Mouse (Mus musculus) kidney, embryonic 16.5 days (tissue): ENCODE measurements around the gene Tmem39a. TPM values are rescaled to one million over a fixed set of nuclear protein-coding genes. Genes with fewer than 3 reads are reported as not detected.

Experiments used
- ATAC-seq: fragments of 200-750 bp; cut with Nextera tagmentation; 2 replicates; pipeline ENCODE4 v1.8.0; 2017; ENCODE audit warnings: moderate TSS enrichment; ENCODE audit not compliant: low FRiP score, low TSS enrichment
- H3K27ac ChIP-seq: fragments of 300-500 bp; sonication (generic); 2 replicates; pipeline ENCODE4 v1.5.1; 2014; ENCODE audit warnings: low read length
- H3K27me3 ChIP-seq: fragments of 300-500 bp; sonication (generic); 2 replicates; pipeline ENCODE4 v1.6.1; 2014; ENCODE audit warnings: low read length, control low read depth, mixed read lengths; ENCODE audit not compliant: insufficient read depth
- H3K36me3 ChIP-seq: fragments of 300-500 bp; sonication (generic); 2 replicates; pipeline ENCODE4 v1.6.1; 2014; ENCODE audit warnings: low read length, control low read depth, mixed read lengths; ENCODE audit not compliant: insufficient read depth
- H3K4me1 ChIP-seq: fragments of 300-500 bp; sonication (generic); 2 replicates; pipeline ENCODE4 v1.6.1; 2014; ENCODE audit warnings: low read length, control low read depth, mixed read lengths; ENCODE audit not compliant: insufficient read depth
- H3K4me2 ChIP-seq: fragments of 300-500 bp; sonication (generic); replicated peaks from 2 replicates; pipeline ENCODE4 v1.6.1; 2014; ENCODE audit warnings: low read depth, low read length
- H3K4me3 ChIP-seq: fragments of 300-500 bp; sonication (generic); 2 replicates; pipeline ENCODE4 v1.5.1; 2014; ENCODE audit warnings: mild to moderate bottlenecking, low read length
- H3K9ac ChIP-seq: fragments of 300-500 bp; sonication (generic); replicated peaks from 2 replicates; pipeline ENCODE4 v1.6.1; 2014; ENCODE audit warnings: low read length
- H3K9me3 ChIP-seq: fragments of 300-500 bp; sonication (generic); 2 replicates; pipeline ENCODE4 v1.6.1; 2016; ENCODE audit warnings: low read length, control low read depth
- WGBS: fragments of 180-500 bp; shearing (Covaris S2); extraction: QIAGEN DNeasy Blood & Tissue Kit; methylation state at CpG from one replicate; pipeline ENCODE4 v1.1.7; 2014; 5-methylcytosine and 5-hydroxymethylcytosine counted together
- polyA plus RNA-seq: library from polyadenylated mRNA; unstranded; fragments of >200 nt; fragmentation: Nextera tagmentation; extraction: Ambion mirVana; gene quantifications from 2 replicates; pipeline ENCODE4 v1.2.1, GENCODE M21; 2015

Tmem39a gene
- 133 and 139 TPM in 2 replicates for polyA plus RNA-seq

GRCm38 (mm10) chr16:38558221-38558748 lies at the start of gene Tmem39a:
TSS of gene Tmem39a (plus strand) at chr16:38558698.
- H3K4me2 ChIP-seq = no peak within 1 kb of the TSS

DNA sequence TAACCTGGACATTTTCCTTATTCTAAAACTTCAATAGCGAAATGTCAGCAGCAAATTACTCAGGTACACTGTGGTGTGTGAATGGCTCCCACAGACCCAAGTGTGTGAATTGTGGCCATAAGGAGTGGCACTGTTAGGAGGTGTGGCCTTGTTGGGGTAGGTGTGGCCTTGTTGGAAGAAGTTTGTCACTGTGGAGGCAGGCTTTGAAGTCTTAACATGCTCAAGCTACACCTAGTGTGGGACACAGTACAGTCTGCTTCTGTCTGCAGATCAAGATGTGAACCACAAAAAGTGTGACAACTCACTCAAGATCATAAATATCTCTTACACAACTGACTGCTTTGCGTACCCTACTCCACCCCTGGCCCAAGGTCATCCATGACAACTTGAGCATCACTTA lies 47.7 kb upstream of the Tmem39a start:
- Histone ChIP-seq H3K4me3 (no peak overlapping the region), H3K36me3 (peaks cover 29% of the 10 kb centered on the region), H3K27ac (no peak overlapping the region), H3K9ac (no peak overlapping the region), H3K4me1 (no peaks in the 10 kb centered on the region), H3K9me3 (no peaks in the 10 kb centered on the region), H3K4me2 (no peak overlapping the region), H3K27me3 (no peaks in the 10 kb centered on the region)
- ATAC-seq = no peak
- 89% methylated on average over 2 of the region's 2 CpGs for WGBS

More at GRCm38 (mm10) chr16:38558221-38558748, at the start of gene Tmem39a:
- no peak for ATAC-seq
- Histone ChIP-seq H3K36me3 (no peaks in the 10 kb centered on the region), H3K9ac (no peak within 1 kb of the TSS), H3K27ac (no peak within 1 kb of the TSS), H3K4me1 (no peaks in the 10 kb centered on the region), H3K27me3 (peaks cover 14% of the 10 kb centered on the region), H3K9me3 (no peaks in the 10 kb centered on the region), H3K4me3 (no peak within 1 kb of the TSS)
- WGBS = 83% methylated on average over 3 of the region's 3 CpGs

GRCm38 (mm10) chr16:38519140-38519539 lies 39.4 kb upstream of the Tmem39a start:
- no peak for ATAC-seq
- 94% methylated on average over 2 of the region's 2 CpGs for WGBS
- Histone ChIP-seq H3K4me3 (no peak overlapping the region), H3K27me3 (no peaks in the 10 kb centered on the region), H3K4me1 (peaks cover 8% of the 10 kb centered on the region; the same call in 1 of the 2 replicates), H3K36me3 (peaks cover 21% of the 10 kb centered on the region; the same call in 1 of the 2 replicates), H3K27ac (no peak overlapping the region), H3K9me3 (no peaks in the 10 kb centered on the region), H3K9ac (no peak overlapping the region), H3K4me2 (no peak overlapping the region)

- Histone ChIP-seq H3K36me3 (peaks cover 30% of the 10 kb centered on the region), H3K27me3 (no peaks in the 10 kb centered on the region), H3K4me1 (peaks cover 8% of the 10 kb centered on the region; the same call in 1 of the 2 replicates), H3K4me3 (peak overlapping the region; percentile 98), H3K27ac (no peak overlapping the region), H3K9ac (peak overlapping the region; percentile 57), H3K4me2 (peak overlapping the region; percentile 65), H3K9me3 (no peaks in the 10 kb centered on the region)
- ATAC-seq = no peak
- WGBS = 28% methylated on average over 8 of the region's 8 CpGs
Measured at GRCm38 (mm10) chr16:38521211-38521987, 37.1 kb upstream of the Tmem39a start.

- H3K4me2 ChIP-seq = peak within 1 kb of the TSS; percentile 65
- H3K27ac ChIP-seq = peak within 1 kb of the TSS; percentile 98
- H3K27me3 ChIP-seq = no peaks in the 10 kb centered on the region
- ATAC-seq = peak; percentile 100
- H3K9me3 ChIP-seq = no peaks in the 10 kb centered on the region
- WGBS = under 1% methylated on average over 71 of the region's 73 CpGs
- peaks cover 8% of the 10 kb centered on the region; the same call in 1 of the 2 replicates for H3K4me1 ChIP-seq
- peaks cover 32% of the 10 kb centered on the region for H3K36me3 ChIP-seq
- H3K9ac ChIP-seq = peak within 1 kb of the TSS; percentile 96
- peak within 1 kb of the TSS; percentile 98 for H3K4me3 ChIP-seq
Measured at GRCm38 (mm10) chr16:38522129-38523084, 36.1 kb upstream of the Tmem39a start, which contains the start of gene Timmdc1. TSS of gene Timmdc1 (minus strand) at chr16:38522663.

DNA sequence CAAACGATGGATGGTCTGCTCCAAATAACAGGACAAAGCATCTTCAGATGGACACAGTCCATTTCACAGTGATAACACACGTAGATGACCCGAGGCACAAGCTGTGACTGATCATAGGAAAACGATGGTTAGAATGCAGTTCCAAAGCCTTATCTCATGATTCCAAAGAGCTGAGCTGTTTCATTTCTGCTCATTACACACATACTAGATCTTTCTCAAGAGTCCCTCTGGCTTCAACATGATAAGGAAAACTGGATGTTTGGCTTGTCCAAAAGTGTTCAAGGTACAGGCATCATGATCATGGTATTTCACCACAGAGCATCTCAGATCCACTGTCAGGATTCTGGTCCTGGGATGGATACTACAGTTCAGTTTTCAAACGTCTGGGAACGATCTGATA lies 32.2 kb upstream of the Tmem39a start:
- Histone ChIP-seq H3K4me3 (no peak overlapping the region), H3K4me1 (peaks cover 8% of the 10 kb centered on the region; the same call in 1 of the 2 replicates), H3K27ac (no peak overlapping the region), H3K9me3 (no peaks in the 10 kb centered on the region), H3K4me2 (no peak overlapping the region), H3K9ac (no peak overlapping the region), H3K36me3 (peaks cover 53% of the 10 kb centered on the region), H3K27me3 (no peaks in the 10 kb centered on the region)
- no peak for ATAC-seq
- 85% methylated on average over 6 of the region's 6 CpGs for WGBS

DNA sequence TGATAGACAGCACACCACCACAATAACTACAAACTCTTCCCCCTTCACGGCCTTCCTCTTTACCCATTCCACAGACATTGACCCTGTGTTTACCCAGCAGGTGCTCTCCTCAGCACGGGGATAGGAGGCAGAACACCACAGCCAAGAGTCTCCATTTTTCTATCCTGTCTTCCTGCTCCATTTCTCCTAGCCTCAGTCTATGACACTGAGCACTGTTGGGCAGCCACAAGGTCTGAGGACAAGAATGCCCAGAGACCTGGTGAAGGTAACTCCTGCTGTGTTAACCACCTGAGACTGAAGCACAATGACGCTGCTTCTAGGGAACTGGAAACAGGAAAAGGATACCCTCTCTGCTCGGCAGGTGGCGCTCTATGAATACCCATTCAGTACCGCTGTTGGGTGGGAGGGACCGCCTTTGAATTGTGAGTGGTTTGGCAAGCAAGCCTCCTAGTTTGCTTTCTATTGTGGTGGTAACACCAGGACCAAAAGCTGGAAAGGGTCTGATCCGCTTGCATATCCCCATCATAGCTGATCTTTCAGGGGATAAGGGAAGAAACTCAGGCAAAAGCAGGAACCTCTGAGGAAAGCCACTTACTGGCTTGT lies 21.9 kb upstream of the Tmem39a start:
- no peak overlapping the region for H3K4me2 ChIP-seq
- ATAC-seq = peak; percentile 42; the same call in 1 of the 2 replicates
- no peak overlapping the region for H3K9ac ChIP-seq
- H3K4me1 ChIP-seq = no peaks in the 10 kb centered on the region
- H3K27ac ChIP-seq = no peak overlapping the region
- no peaks in the 10 kb centered on the region for H3K9me3 ChIP-seq
- no peaks in the 10 kb centered on the region for H3K27me3 ChIP-seq
- H3K4me3 ChIP-seq = no peak overlapping the region
- WGBS = 56% methylated on average over 8 of the region's 8 CpGs
- peaks cover 30% of the 10 kb centered on the region for H3K36me3 ChIP-seq

DNA sequence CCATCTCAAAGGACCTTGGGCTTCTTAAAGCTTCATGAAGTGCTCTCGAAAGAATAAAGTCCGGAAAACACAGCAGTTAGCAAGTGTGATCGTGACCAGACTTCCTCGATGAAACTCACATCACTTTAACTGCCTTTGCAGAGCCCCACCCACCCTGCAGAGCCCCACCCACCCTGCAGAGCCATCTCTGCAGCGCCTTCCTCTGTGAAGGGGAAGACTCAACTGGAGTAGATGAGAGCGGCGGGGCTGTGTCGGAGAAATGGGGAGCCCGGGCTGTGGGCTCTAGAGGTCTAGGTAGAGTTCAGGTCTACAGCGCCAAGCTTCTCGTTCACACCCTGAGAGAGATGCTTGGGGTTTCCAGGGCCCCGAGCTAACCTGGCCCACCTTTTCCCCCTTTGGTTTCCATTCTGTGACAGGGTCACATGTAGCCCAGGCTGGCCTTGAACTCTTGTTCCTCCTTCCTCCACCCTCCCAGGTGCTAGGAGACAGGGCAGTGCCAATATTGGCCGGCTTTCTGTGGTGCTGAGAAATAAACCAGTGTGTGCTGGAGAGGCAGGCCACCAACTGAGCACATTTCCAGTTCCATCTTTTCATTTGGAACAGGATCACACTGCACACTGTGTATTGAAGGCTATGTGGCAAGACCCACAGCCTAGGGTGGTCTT lies 19.6 kb upstream of the Tmem39a start:
- H3K9ac ChIP-seq = no peak overlapping the region
- H3K27me3 ChIP-seq = no peaks in the 10 kb centered on the region
- no peak overlapping the region for H3K27ac ChIP-seq
- 84% methylated on average over 13 of the region's 13 CpGs for WGBS
- H3K36me3 ChIP-seq = peaks cover 33% of the 10 kb centered on the region
- H3K4me1 ChIP-seq = no peaks in the 10 kb centered on the region
- ATAC-seq = no peak
- no peak overlapping the region for H3K4me2 ChIP-seq
- no peaks in the 10 kb centered on the region for H3K9me3 ChIP-seq
- no peak overlapping the region for H3K4me3 ChIP-seq

- Histone ChIP-seq H3K27ac (no peak overlapping the region), H3K9me3 (no peaks in the 10 kb centered on the region), H3K4me3 (no peak overlapping the region), H3K4me2 (no peak overlapping the region), H3K36me3 (peaks cover 19% of the 10 kb centered on the region), H3K27me3 (0 out of 2 replicates have a peak, but pooled peaks cover 3% of the 10 kb centered on the region), H3K4me1 (peaks cover 13% of the 10 kb centered on the region), H3K9ac (no peak overlapping the region)
- ATAC-seq = no peak
- WGBS = 88% methylated on average over 1 of the region's 1 CpGs
Measured at GRCm38 (mm10) chr16:38548000-38548399, 10.5 kb upstream of the Tmem39a start.
